10 mouse cellular contexts compared by ENCODE assay signal in the genomic region with DNA sequence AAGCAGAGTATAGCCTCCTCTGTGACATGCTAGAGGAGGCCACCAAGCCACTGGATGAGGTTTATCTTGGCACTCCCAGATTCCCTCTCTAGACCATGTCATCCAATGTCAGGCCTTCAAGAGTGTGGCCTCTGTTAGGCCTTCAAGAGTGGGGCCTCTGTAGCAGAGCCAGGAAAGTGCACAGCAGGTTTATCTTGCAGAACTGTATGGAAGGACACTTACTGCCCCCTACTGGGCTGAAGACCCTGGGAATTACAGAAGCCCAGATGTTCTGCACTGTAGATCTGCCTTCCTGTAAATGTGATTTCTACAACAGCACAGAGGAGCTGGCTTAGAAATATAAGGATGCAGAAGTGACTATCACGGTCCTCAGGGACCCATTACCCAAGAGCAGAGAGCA. TPM values are rescaled to one million over a fixed set of nuclear protein-coding genes. Genes with fewer than 3 reads are reported as not detected.
DNase-seq lines count a peak whose midpoint lies in the region; ATAC-seq and TF ChIP-seq lines count a peak whose summit lies in the region.
"Had no signal": no experiment of that assay in that cellular context is flagged by ENCODE, and none has a peak within 500 bp of the region (broad histone marks: within the 10 kb centered on the region; RNA-seq: fewer than 3 reads in every experiment).

No protein-coding gene starts in this region.

- no peak for ATAC-seq in forebrain, postnatal 0 days
- ATAC-seq in embryonic facial prominence, embryonic 13.5 days (ENCODE audit: insufficient number of reproducible peaks, insufficient read depth, low FRiP score, low TSS enrichment, low read depth): peak; percentile 62; the same call in 1 of the 2 replicates

- peak; percentile 35 for DNase-seq in forebrain, postnatal 0 days
- DNase-seq in forebrain, embryonic 10.5 days (ENCODE audit: extremely low spot score, low spot score): no peak
- DNase-seq in T-cell, adult 2 months (ENCODE audit: low spot score): peak; percentile 5
- DNase-seq in kidney, adult 18-20 months: peak; percentile 83
- DNase-seq in left cerebral cortex, postnatal 10 days (ENCODE audit: extremely low spot score in 1 of 2, low spot score in 2 of 2): peak; percentile 15 to 57
- DNase-seq in naive thymus-derived CD4-positive, alpha-beta T cell, adult 2 months (ENCODE audit: low read depth): peak; percentile 48
- peak; percentile 59 for DNase-seq in thymus, postnatal 4 days

- no peak overlapping the region for H3K4me3 ChIP-seq in forebrain, postnatal 0 days (ENCODE audit: low read depth, low read length)
- no peak overlapping the region for H3K4me3 ChIP-seq in forebrain, embryonic 10.5 days
- H3K4me3 ChIP-seq in embryonic facial prominence, embryonic 13.5 days: no peak overlapping the region
- H3K4me3 ChIP-seq: neural tube, embryonic 12.5 days had no signal

- WGBS in forebrain, postnatal 0 days: 55% methylated on average over 1 of the region's 1 CpGs
- 35% methylated on average over 1 of the region's 1 CpGs for WGBS in forebrain, embryonic 10.5 days
- WGBS in embryonic facial prominence, embryonic 13.5 days: 48% methylated on average over 1 of the region's 1 CpGs

- intact Hi-C loops in left cerebral cortex, postnatal 10 days (cut with DNase I): loop anchor here (5.0 to 10.0 kb wide), 3 partner anchors 210 to 778 kb away; partner anchors contain the start of genes Gimap5 and Gimap8

- no peaks in the 10 kb centered on the region for H3K36me3 ChIP-seq in forebrain, postnatal 0 days (ENCODE audit: insufficient read depth)
- H3K36me3 ChIP-seq in forebrain, embryonic 10.5 days (replicated peaks): no peaks in the 10 kb centered on the region
- no peaks in the 10 kb centered on the region for H3K36me3 ChIP-seq in embryonic facial prominence, embryonic 13.5 days
- H3K36me3 ChIP-seq: neural tube, embryonic 12.5 days had no signal

- no peak overlapping the region for H3K4me2 ChIP-seq in forebrain, postnatal 0 days (ENCODE audit: low read depth)
- no peak overlapping the region for H3K4me2 ChIP-seq in embryonic facial prominence, embryonic 13.5 days
- H3K4me2 ChIP-seq: neural tube, embryonic 12.5 days had no signal

- H3K27me3 ChIP-seq in forebrain, postnatal 0 days (ENCODE audit: insufficient read depth, low read length): no peaks in the 10 kb centered on the region
- no peaks in the 10 kb centered on the region for H3K27me3 ChIP-seq in forebrain, embryonic 10.5 days (ENCODE audit: poor library complexity, severe bottlenecking)
- 0 out of 2 replicates have a peak, but pooled peaks cover 4% of the 10 kb centered on the region for H3K27me3 ChIP-seq in embryonic facial prominence, embryonic 13.5 days
- H3K27me3 ChIP-seq: neural tube, embryonic 12.5 days had no signal

- peak; percentile 59 for TF ChIP-seq CTCF in forebrain, postnatal 0 days (IDR thresholded peaks at IDR 0.05; ENCODE audit: low read depth)

- H3K4me1 ChIP-seq in forebrain, postnatal 0 days (ENCODE audit: insufficient read depth): no peaks in the 10 kb centered on the region
- H3K4me1 ChIP-seq in forebrain, embryonic 10.5 days: no peaks in the 10 kb centered on the region
- no peaks in the 10 kb centered on the region for H3K4me1 ChIP-seq in embryonic facial prominence, embryonic 13.5 days
- H3K4me1 ChIP-seq: neural tube, embryonic 12.5 days had no signal

- H3K9me3 ChIP-seq in forebrain, postnatal 0 days (ENCODE audit: low read length): no peaks in the 10 kb centered on the region
- no peaks in the 10 kb centered on the region for H3K9me3 ChIP-seq in forebrain, embryonic 10.5 days
- H3K9me3 ChIP-seq in embryonic facial prominence, embryonic 13.5 days: no peaks in the 10 kb centered on the region
- H3K9me3 ChIP-seq: neural tube, embryonic 12.5 days had no signal

- no peak overlapping the region for H3K27ac ChIP-seq in forebrain, postnatal 0 days (ENCODE audit: low read depth, low read length)
- H3K27ac ChIP-seq in forebrain, embryonic 10.5 days: no peak overlapping the region
- no peak overlapping the region for H3K27ac ChIP-seq in embryonic facial prominence, embryonic 13.5 days
- H3K27ac ChIP-seq: neural tube, embryonic 12.5 days had no signal

- H3K9ac ChIP-seq in forebrain, postnatal 0 days: no peak overlapping the region
- no peak overlapping the region for H3K9ac ChIP-seq in embryonic facial prominence, embryonic 13.5 days
- H3K9ac ChIP-seq: neural tube, embryonic 12.5 days had no signal

RNA-seq across cellular contexts. Expression of gene Doxl2, which starts 19.8 kb away (rescaled TPM):
- total RNA-seq in forebrain, postnatal 0 days (2014; rRNA removed): not detected in 2 replicates
- polyA plus RNA-seq in forebrain, postnatal 0 days (2015; fragmentation: Nextera tagmentation; extraction: Ambion mirVana): not detected in 2 replicates
- polyA plus RNA-seq in forebrain, embryonic 10.5 days (2016; fragmentation: Nextera tagmentation; extraction: Ambion mirVana): not detected in 2 replicates
- not detected in 2 replicates for polyA plus RNA-seq in embryonic facial prominence, embryonic 13.5 days (2015; fragmentation: Nextera tagmentation; extraction: Ambion mirVana)
- total RNA-seq in left cerebral cortex, postnatal 10 days (2021): not detected
- total RNA-seq: MEL had no signal
- polyA plus RNA-seq: neural tube, embryonic 12.5 days had no signal

RNA-seq across cellular contexts. Expression of gene 1600015I10Rik, which starts 25.3 kb away (rescaled TPM):
- total RNA-seq in forebrain, postnatal 0 days (2014; rRNA removed): not detected in 2 replicates
- not detected in 2 replicates for polyA plus RNA-seq in forebrain, postnatal 0 days (2015; fragmentation: Nextera tagmentation; extraction: Ambion mirVana)
- not detected in 2 replicates for polyA plus RNA-seq in forebrain, embryonic 10.5 days (2016; fragmentation: Nextera tagmentation; extraction: Ambion mirVana)
- polyA plus RNA-seq in embryonic facial prominence, embryonic 13.5 days (2015; fragmentation: Nextera tagmentation; extraction: Ambion mirVana): not detected in 2 replicates
- not detected for total RNA-seq in left cerebral cortex, postnatal 10 days (2021)
- total RNA-seq: MEL had no signal
- polyA plus RNA-seq: neural tube, embryonic 12.5 days had no signal

RNA-seq across cellular contexts. Expression of gene Svs1, which starts 31.7 kb away (rescaled TPM):
- total RNA-seq in forebrain, postnatal 0 days (2014; rRNA removed): not detected in 2 replicates
- not detected in 2 replicates for polyA plus RNA-seq in forebrain, postnatal 0 days (2015; fragmentation: Nextera tagmentation; extraction: Ambion mirVana)
- not detected in 2 replicates for polyA plus RNA-seq in forebrain, embryonic 10.5 days (2016; fragmentation: Nextera tagmentation; extraction: Ambion mirVana)
- not detected in 2 replicates for polyA plus RNA-seq in embryonic facial prominence, embryonic 13.5 days (2015; fragmentation: Nextera tagmentation; extraction: Ambion mirVana)
- not detected for total RNA-seq in left cerebral cortex, postnatal 10 days (2021)
- total RNA-seq: MEL had no signal
- polyA plus RNA-seq: neural tube, embryonic 12.5 days had no signal
